Mouse (Mus musculus) mature B cell (primary cell): ENCODE data around the gene Lypd6b.

Source experiments
- in situ Hi-C: fragments of 300-500 bp; cut with MboI; formaldehyde crosslinking; loops from 2 replicates; pipeline ENCODE4 v1.14.3; 2019

The Lypd6b gene

GRCm38 (mm10) chr2:49868116-49868858 is 80.8 kb downstream of the Lypd6b start:
- in situ Hi-C loops, result no loop called here

- in situ Hi-C loops, result no loop called here
Observed at GRCm38 (mm10) chr2:49869044-49869443, 81.6 kb downstream of the Lypd6b start.

- in situ Hi-C loops, result no loop called here
Observed at GRCm38 (mm10) chr2:49869782-49870514, 82.5 kb downstream of the Lypd6b start.

GRCm38 (mm10) chr2:49871012-49871411 is 83.5 kb downstream of the Lypd6b start:
- in situ Hi-C loops, result no loop called here

- in situ Hi-C loops, result no loop called here
Observed at GRCm38 (mm10) chr2:49880507-49880906, 93.0 kb downstream of the Lypd6b start.

GRCm38 (mm10) chr2:49881002-49881401 is 93.5 kb downstream of the Lypd6b start:
- in situ Hi-C loops, result no loop called here

- in situ Hi-C loops, result no loop called here
Observed at GRCm38 (mm10) chr2:49882461-49882860, 95.0 kb downstream of the Lypd6b start.

- in situ Hi-C loops, result no loop called here
Observed at GRCm38 (mm10) chr2:49883990-49884389, 96.5 kb downstream of the Lypd6b start.

- in situ Hi-C loops, result no loop called here
Observed at GRCm38 (mm10) chr2:49886209-49886608, 98.7 kb downstream of the Lypd6b start.

GRCm38 (mm10) chr2:49888346-49888745 is 100.9 kb downstream of the Lypd6b start:
- in situ Hi-C loops, result no loop called here

- in situ Hi-C loops, result no loop called here
Observed at GRCm38 (mm10) chr2:49890727-49891126, 103.2 kb downstream of the Lypd6b start.

- in situ Hi-C loops, result no loop called here
Observed at GRCm38 (mm10) chr2:49909838-49910407, 122.4 kb downstream of the Lypd6b start.

GRCm38 (mm10) chr2:49911296-49912034 is 124.0 kb downstream of the Lypd6b start:
- in situ Hi-C loops, result no loop called here

- in situ Hi-C loops, result no loop called here
Observed at GRCm38 (mm10) chr2:49912261-49912895, 124.9 kb downstream of the Lypd6b start.

- in situ Hi-C loops, result no loop called here
Observed at GRCm38 (mm10) chr2:49917489-49917888, 130.0 kb downstream of the Lypd6b start.

- in situ Hi-C loops, result no loop called here
Observed at GRCm38 (mm10) chr2:49918132-49918531, 130.6 kb downstream of the Lypd6b start.

- in situ Hi-C loops, result no loop called here
Observed at GRCm38 (mm10) chr2:49918692-49919091, 131.2 kb downstream of the Lypd6b start.

GRCm38 (mm10) chr2:49921948-49922347 is 134.5 kb downstream of the Lypd6b start:
- in situ Hi-C loops, result no loop called here

GRCm38 (mm10) chr2:49922810-49923209 is 135.3 kb downstream of the Lypd6b start:
- in situ Hi-C loops, result no loop called here

GRCm38 (mm10) chr2:49926186-49926585 is 138.7 kb downstream of the Lypd6b start:
- in situ Hi-C loops, result no loop called here

- in situ Hi-C loops, result no loop called here
Observed at GRCm38 (mm10) chr2:49927362-49927761, 139.9 kb downstream of the Lypd6b start.

GRCm38 (mm10) chr2:49929931-49930330 is 142.4 kb downstream of the Lypd6b start:
- in situ Hi-C loops, result no loop called here
